Mouse (Mus musculus) urinary bladder, postnatal 0 days (tissue): Measurements from ENCODE around the gene Zfp81. TPM values are rescaled to one million over a fixed set of nuclear protein-coding genes. Genes with fewer than 3 reads are reported as not detected.

Source experiments
- polyA plus RNA-seq: library from polyadenylated mRNA; unstranded; fragments of >200 nt; fragmentation: Nextera tagmentation; extraction: Ambion mirVana; gene quantifications from 2 replicates; pipeline ENCODE4 v1.2.1, GENCODE M21; 2015

Gene Zfp81
- 4.5 and 4.7 TPM in 2 replicates for polyA plus RNA-seq

GRCm38 (mm10) chr17:33358411-33359384 is at the start of gene Zfp81:
Gene Zfp81 (minus strand): TSS chr17:33358878.

DNA sequence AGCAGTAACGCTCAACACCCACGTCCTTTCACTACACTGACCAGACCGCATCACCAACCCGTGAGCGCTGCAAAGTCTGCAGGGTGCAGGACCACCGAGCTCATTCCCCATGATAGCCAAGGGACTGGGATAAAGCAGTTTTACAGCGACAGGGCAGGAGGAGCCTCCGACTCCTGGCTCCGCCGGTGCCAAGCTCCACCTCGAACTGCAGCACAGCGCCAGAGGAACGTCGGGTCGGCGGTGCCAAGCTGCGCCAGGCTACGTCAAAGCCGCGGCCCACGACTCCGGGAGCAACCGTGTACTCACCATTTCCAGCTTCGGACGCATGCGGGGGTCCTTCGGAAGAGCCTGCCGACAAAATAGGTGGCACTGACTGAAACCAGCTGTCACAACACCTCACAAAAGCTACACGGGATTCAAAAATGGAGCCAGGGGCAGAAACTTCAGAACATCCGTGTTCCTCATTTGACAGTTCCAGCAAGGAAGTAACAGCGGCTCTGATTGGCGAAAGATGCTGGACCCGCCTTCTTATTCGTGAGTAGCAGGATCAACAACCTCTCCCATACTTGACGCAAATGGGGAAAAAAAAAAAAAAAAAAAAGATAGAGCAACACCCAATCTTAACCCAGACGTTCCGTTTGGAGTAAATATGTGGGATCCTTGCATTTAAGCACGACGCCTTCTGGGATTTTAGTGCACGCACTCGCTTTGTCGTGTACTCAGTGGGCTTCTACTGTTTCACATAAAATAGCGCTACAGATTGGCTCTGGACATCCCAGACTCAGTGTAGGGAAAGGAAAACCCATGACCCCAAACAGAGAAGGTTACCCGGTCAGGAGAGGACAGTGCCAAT is 35.7 kb upstream of the Zfp81 start, which contains the start of gene Zfp101:
Zfp101 (minus strand) TSS at position 460 of the 853 bp plus-strand sequence.

DNA sequence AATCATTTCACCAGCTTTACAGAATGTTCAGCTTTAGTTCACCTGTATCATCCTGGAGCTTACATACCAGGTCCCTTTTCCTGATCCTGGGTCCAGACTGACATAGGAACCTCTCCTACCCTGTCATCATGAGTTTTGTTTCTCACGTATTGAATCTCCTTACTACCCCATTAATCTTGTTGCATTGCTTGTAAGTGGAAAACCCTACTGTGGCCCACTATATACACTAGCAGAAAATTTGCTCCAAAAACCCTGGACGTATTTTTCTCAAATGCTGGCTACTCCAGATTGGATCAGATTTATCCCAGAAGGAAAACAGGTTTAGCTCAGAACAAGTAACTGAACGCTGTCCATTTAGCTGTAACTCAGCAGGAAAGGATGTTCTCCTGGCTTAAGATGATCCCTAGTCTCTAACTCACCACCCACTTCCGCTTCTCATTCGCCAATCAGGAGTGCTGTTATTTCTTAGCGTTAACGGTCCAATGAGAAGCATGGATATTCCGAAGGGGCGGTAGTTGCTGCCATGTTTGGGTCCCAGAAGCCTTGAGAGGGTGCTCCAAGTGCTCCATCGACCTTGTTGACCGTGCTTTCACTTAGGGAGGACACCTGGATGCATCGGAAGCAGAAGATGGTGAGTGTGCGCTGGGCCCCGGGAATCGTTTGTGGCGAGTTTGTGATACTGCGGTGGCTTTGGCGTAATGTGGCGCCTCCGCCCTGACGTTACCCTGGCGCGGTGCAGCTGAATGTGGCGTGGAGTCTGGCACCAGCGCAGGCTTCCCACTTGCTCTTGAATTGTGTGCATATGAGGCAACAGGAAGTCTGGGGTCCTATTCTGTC is 69.4 kb downstream of the Zfp81 start, which contains the start of gene Zfp955b:
Zfp955b (plus strand) TSS at position 506 of the 837 bp plus-strand sequence.

Other genes with a start within 250 kb of the Zfp81 start
- not detected in 2 replicates for gene Morc2b, start 219.2 kb downstream of the Zfp81 start, polyA plus RNA-seq
- gene Olfr55, start 190.4 kb downstream of the Zfp81 start, polyA plus RNA-seq, result not detected in 2 replicates
- gene Olfr239, start 167.6 kb downstream of the Zfp81 start, polyA plus RNA-seq, result 0.04 TPM in 1 of 2 replicates, not detected in the other
- gene Olfr1564, start 137.2 kb downstream of the Zfp81 start, polyA plus RNA-seq, result not detected in 2 replicates
- gene Zfp955a, start 103.7 kb downstream of the Zfp81 start, polyA plus RNA-seq, result 6.0 and 6.9 TPM in 2 replicates
- not detected in 2 replicates for gene Olfr63, start 94.2 kb downstream of the Zfp81 start, polyA plus RNA-seq
- 4.9 TPM in 2 replicates for gene Zfp955b, start 69.3 kb downstream of the Zfp81 start, polyA plus RNA-seq
- 3.4 and 3.7 TPM in 2 replicates for gene Zfp101, start 35.8 kb upstream of the Zfp81 start, polyA plus RNA-seq
- gene Actl9, start 74.0 kb upstream of the Zfp81 start, polyA plus RNA-seq, result 0.11 TPM in 1 of 2 replicates, not detected in the other
- 27.9 and 29.0 TPM in 2 replicates for gene Adamts10, start 165.3 kb upstream of the Zfp81 start, polyA plus RNA-seq
- gene Myo1f, start 196.8 kb upstream of the Zfp81 start, polyA plus RNA-seq, result 3.3 and 6.8 TPM in 2 replicates